Mouse (Mus musculus) neutrophil, adult 83 days (primary cell): Measurements from ENCODE around the gene Hs3st3a1. TPM values are rescaled to one million over a fixed set of nuclear protein-coding genes. Genes with fewer than 3 reads are reported as not detected.

Experiments
- total RNA-seq, 2 experiments: library from RNA; stranded (reverse); gene quantifications; one replicate each; pipeline ENCODE4 v1.2.4; 2023

Gene Hs3st3a1
- total RNA-seq = not detected

GRCm38 (mm10) chr11:64434611-64435545, at the start of gene Hs3st3a1:
TSS of gene Hs3st3a1 (plus strand) at chr11:64435332.

GRCm38 (mm10) chr11:64436412-64436727, 1.2 kb downstream of the Hs3st3a1 start, which contains the start of gene F930015N05Rik:
TSS of gene F930015N05Rik (minus strand) at chr11:64436653.

Other genes starting within 250 kb of the Hs3st3a1 start
- not detected for gene F930015N05Rik, start 1.3 kb downstream of the Hs3st3a1 start, total RNA-seq